Mouse (Mus musculus) ES-E14 (cell line): ENCODE results near the gene Ccdc149. TPM values are rescaled to one million over a fixed set of nuclear protein-coding genes. Genes with fewer than 3 reads are reported as not detected.

Experiments
- DNase-seq: peaks from one replicate; pipeline ENCODE4 v3.0.0-alpha.2; 2013; ENCODE audit warnings: low read depth, low spot score
- H3K27ac ChIP-seq: 2 replicates; pipeline ENCODE4 v1.5.1; 2012; ENCODE audit warnings: low read depth, mild to moderate bottlenecking, low read length, moderate library complexity, mixed read lengths; ENCODE audit not compliant: poor library complexity, insufficient read depth, severe bottlenecking
- H3K36me3 ChIP-seq: 2 replicates; pipeline ENCODE4 v1.6.1; 2012; ENCODE audit warnings: mild to moderate bottlenecking, low read length, moderate library complexity, mixed read lengths; ENCODE audit not compliant: control insufficient read depth, poor library complexity, insufficient read depth, severe bottlenecking
- H3K4me1 ChIP-seq, 2 experiments: fragments of 150-350 bp in 1 of 2; sonication (generic) in 1 of 2; 2 replicates each; pipeline ENCODE4 v1.6.1; 2012; ENCODE audit warnings: low read length in 2 of 2, mild to moderate bottlenecking in 1 of 2, mixed read lengths in 1 of 2; ENCODE audit not compliant: control insufficient read depth in 2 of 2, insufficient read depth in 2 of 2, poor library complexity in 1 of 2
- H3K4me3 ChIP-seq, 2 experiments: fragments of 150-350 bp in 1 of 2; sonication (generic) in 1 of 2; 2 replicates each; pipeline ENCODE4 v1.5.1; 2012; ENCODE audit warnings: low read length in 2 of 2, low read depth in 1 of 2, mild to moderate bottlenecking in 1 of 2, mixed read lengths in 1 of 2; ENCODE audit not compliant: insufficient read depth in 1 of 2, poor library complexity in 1 of 2, severe bottlenecking in 1 of 2
- H3K9ac ChIP-seq: 2 replicates; pipeline ENCODE4 v1.6.1; 2012; ENCODE audit warnings: low read depth, mild to moderate bottlenecking, low read length, mixed read lengths; ENCODE audit not compliant: poor library complexity, insufficient read depth, severe bottlenecking
- H3K9me3 ChIP-seq: fragments of 150-350 bp; sonication (generic); 2 replicates; pipeline ENCODE4 v1.6.1; 2012; ENCODE audit warnings: low read depth, mild to moderate bottlenecking, low read length; ENCODE audit not compliant: control insufficient read depth, insufficient read depth
- CHD2 ChIP-seq: IDR thresholded peaks from 2 replicates; pipeline ENCODE4 v1.6.1; 2014; ENCODE audit warnings: mild to moderate bottlenecking, low read depth, low read length, inconsistent platforms
- HCFC1 ChIP-seq: IDR thresholded peaks from 2 replicates; pipeline ENCODE4 v1.6.1; 2012; ENCODE audit warnings: low read length, inconsistent platforms, borderline replicate concordance; ENCODE audit not compliant: insufficient read depth
- MAFK ChIP-seq: IDR thresholded peaks from 2 replicates; pipeline ENCODE4 v1.6.1; 2014; ENCODE audit warnings: mild to moderate bottlenecking, low read depth, low read length, inconsistent platforms; ENCODE audit not compliant: insufficient read depth
- ZC3H11A ChIP-seq: IDR thresholded peaks from 2 replicates; pipeline ENCODE4 v1.6.1; 2012; ENCODE audit warnings: low read depth, mild to moderate bottlenecking, inconsistent platforms, low read length, borderline replicate concordance
- ZNF384 ChIP-seq: IDR thresholded peaks from 2 replicates; pipeline ENCODE4 v1.6.1; 2012; ENCODE audit warnings: low read depth, low read length, inconsistent platforms
- in situ Hi-C, 2 experiments: fragments of 600-800 bp; cut with MboI; formaldehyde crosslinking; loops; one replicate each; pipeline ENCODE4 v1.15.1; 2025; ENCODE audit warnings: low sequenced_read_pairs in 2 of 2, inconsistent platforms in 1 of 2; ENCODE audit not compliant: unreplicated experiment in 2 of 2
- total RNA-seq: library from RNA; depleted of rRNA; stranded (reverse); fragments of 300-350 nt; gene quantifications from 2 replicates; pipeline ENCODE4 v1.2.3, GENCODE M21; 2012

Gene Ccdc149
- total RNA-seq, 1 experiment: 0.27 TPM

DNA sequence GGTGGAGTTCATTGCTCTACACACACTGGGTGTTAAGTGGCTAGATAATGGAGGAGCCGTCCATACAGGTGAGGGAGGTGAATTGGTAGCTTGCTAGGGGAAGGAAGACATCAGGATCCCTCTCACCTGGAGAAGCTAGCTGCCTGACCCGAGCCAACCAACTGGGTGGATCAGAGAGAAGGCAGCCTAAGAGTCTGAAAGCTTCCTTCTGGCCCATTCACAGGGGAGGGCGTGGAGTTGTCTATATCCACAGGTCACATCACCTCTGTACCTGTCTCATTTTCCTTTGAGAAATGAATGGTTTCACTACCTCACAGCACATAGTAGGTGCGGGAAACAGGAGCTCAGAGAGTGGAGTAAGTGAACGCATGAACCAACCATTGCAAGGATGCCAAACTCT is 770 bp downstream of the Ccdc149 start:
- no peak overlapping the region for H3K9ac ChIP-seq
- H3K4me3 ChIP-seq: peak overlapping the region in 1 of 2 experiments; percentile 87; a peak in 2 of 4 replicates
- no peak overlapping the region for H3K27ac ChIP-seq
- H3K36me3 ChIP-seq: no peaks in the 10 kb centered on the region
- in situ Hi-C loops: no loop called here
- no peaks in the 10 kb centered on the region for H3K9me3 ChIP-seq
- TF ChIP-seq CHD2 (no peak), HCFC1 (no peak), MAFK (no peak), ZNF384 (no peak), ZC3H11A (no peak)
- DNase-seq: no peak
- no peaks in the 10 kb centered on the region for H3K4me1 ChIP-seq

DNA sequence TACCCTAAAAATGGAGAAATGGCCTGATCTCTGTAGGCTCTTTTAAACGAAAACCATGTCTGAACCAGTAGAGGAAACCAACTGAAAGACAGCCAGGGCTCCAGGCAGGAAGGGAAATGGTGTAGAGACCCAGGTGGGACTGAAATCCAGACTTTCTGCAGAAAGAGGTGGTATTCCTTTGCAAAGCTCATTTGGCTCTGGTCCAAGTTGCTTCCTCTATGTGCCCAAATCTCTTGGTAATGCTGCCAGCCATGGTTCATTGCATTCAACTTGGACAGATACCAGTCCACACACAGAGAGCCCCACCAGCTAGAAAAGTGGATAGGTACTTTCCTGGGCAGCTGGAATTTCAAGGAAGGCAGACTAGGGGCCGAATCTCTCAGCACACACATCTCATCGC is 3.5 kb downstream of the Ccdc149 start:
- Histone ChIP-seq H3K4me3 (no peak overlapping the region), H3K4me1 (no peaks in the 10 kb centered on the region), H3K36me3 (no peaks in the 10 kb centered on the region), H3K9ac (no peak overlapping the region), H3K27ac (no peak overlapping the region), H3K9me3 (no peaks in the 10 kb centered on the region)
- in situ Hi-C loops: no loop called here
- TF ChIP-seq ZNF384: no peak
- TF ChIP-seq MAFK: no peak
- no peak for TF ChIP-seq HCFC1
- no peak for TF ChIP-seq CHD2
- TF ChIP-seq ZC3H11A: no peak
- DNase-seq: no peak

DNA sequence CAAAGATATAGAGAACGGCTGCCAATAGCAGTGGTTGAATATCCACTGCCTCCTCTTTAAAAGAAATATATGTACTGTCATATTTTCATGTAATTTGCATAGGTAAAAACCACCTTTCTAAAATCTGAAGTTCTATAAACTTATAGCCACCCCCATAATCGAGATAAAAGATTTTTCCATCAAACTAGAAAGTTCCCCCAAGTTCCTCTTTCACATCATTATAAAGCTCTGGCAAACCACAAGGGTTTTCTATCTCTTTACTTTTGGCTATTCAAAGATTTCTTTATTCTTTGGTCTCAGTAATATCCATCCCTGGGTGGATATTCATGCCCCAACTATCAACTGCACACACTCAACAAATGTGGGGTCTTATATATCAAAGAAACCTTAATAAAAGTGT is 8.9 kb downstream of the Ccdc149 start:
- Histone ChIP-seq H3K9ac (no peak overlapping the region), H3K27ac (no peak overlapping the region), H3K4me3 (no peak overlapping the region), H3K9me3 (no peaks in the 10 kb centered on the region), H3K36me3 (no peaks in the 10 kb centered on the region), H3K4me1 (no peaks in the 10 kb centered on the region)
- TF ChIP-seq CHD2: no peak
- TF ChIP-seq MAFK: no peak
- no peak for TF ChIP-seq ZNF384
- TF ChIP-seq ZC3H11A: no peak
- no peak for TF ChIP-seq HCFC1
- no peak for DNase-seq
- in situ Hi-C loops: no loop called here

DNA sequence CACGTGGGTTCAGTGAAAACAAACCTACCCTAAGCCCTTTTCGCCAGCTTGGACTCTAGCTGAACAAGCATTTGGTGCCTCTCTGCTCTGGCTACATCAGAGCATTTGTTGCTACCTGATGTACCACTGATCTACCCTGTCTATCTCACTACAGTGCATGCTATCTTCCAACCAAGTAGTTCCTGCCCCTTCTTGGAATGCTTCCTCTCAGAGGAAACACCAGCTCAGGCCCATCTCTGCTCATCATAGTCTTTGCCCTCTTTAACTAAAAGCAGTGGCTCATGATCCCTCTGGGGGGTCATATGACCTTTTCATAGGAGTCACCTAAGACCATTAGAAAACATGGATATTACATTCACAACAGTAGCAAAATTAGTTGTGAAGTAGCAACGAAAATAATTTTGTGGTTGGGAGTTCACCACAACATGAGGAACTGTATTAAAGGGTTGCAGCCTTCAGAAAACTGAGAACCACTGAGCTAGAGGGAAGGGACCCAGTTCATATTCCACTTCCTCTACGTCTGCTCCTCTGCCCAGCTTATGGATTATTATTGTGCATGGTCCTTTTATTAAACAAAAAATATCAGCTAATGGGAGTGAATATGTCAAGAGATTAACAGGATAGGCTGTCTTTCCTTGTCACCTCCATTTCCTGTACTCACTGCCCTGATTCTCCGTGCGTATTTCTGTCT is 9.7 kb downstream of the Ccdc149 start:
- no peak for DNase-seq
- no peak overlapping the region for H3K27ac ChIP-seq
- no peak overlapping the region for H3K4me3 ChIP-seq
- no peak for TF ChIP-seq HCFC1
- TF ChIP-seq ZNF384: no peak
- TF ChIP-seq CHD2: no peak
- TF ChIP-seq MAFK: no peak
- TF ChIP-seq ZC3H11A: no peak
- H3K4me1 ChIP-seq: no peaks in the 10 kb centered on the region
- no peaks in the 10 kb centered on the region for H3K36me3 ChIP-seq
- H3K9ac ChIP-seq: no peak overlapping the region
- in situ Hi-C loops: no loop called here
- H3K9me3 ChIP-seq: no peaks in the 10 kb centered on the region
